Mouse (Mus musculus): ENCODE measurements around the gene Fli1.

The Fli1 gene

DNA sequence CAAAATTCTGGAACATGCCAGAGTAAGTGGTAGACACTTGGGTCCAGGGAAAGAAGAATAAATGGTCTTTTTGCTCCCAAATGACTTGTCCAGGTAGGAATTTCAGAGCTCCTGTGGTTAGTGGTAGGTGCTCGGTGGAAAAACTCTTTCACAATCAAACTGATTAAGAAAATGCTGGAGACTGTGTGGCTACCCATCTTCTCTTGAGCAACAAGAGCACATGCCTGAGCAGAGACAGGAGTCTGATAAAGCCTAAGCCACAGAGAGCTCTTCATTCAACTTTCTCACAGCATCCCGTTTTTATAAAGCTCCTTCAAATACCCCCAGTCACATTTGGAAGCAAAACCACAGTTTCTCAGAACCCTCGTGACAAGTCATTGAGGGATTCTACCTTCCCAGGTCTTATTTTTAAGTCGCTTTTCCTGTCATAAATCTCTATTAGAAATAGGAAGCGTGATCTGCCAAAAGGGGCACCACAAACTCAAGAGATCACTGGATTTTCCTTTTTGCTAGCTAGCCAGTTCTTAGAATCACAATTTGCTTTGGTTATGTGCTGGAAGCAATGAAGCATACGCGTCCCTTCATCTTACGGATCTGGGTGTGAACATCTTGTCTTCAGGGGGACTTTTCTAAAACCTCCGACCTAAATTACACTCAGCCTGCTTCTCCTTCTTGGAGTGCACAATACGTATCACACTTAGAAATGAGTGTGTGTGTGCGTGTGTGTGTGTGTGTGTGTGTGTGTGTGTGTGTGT lies 40.2 kb downstream of the Fli1 start:
- DNase-seq (ENCODE audit: low read depth), result peak; percentile 58

DNA sequence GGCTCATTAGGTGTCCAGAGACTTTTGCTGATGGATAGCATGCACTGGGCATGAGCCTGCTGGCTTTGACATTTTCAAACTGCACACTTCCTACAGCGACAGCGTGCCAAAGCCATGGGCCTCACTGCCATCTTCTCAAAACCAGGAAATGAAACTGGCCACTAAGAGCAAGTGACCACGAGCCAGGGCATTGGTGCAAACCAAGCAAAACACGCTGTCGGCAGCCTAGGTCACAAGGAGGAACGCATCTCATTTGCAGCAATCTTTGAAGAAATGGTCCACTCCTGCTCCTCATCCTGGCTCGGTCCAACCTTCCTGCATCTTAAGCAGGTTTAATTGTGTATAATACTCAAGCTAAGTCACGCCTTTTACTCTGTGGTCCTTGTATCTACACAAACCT lies 41.8 kb downstream of the Fli1 start:
- no peak for DNase-seq (ENCODE audit: low read depth)

DNA sequence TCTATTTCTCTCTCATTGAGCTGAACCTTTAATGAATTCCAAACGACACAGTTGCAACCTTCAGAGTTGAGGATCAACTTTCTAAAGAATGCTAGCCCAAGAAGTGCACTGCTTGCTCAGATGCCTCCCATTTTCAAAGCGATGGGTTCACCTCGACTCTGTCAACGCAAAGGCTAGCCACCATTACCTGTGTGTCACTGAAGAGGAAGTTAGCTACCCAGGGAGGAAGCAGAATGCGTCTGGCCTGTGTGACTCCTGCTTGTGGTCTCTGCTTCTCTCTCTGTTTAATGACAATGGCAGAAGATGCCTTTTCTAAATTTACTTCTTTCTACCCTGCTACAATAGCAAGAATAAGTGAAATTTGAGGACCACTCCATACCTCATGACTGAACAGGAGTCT lies 42.6 kb downstream of the Fli1 start:
- DNase-seq (ENCODE audit: low read depth), result peak; percentile 62

DNA sequence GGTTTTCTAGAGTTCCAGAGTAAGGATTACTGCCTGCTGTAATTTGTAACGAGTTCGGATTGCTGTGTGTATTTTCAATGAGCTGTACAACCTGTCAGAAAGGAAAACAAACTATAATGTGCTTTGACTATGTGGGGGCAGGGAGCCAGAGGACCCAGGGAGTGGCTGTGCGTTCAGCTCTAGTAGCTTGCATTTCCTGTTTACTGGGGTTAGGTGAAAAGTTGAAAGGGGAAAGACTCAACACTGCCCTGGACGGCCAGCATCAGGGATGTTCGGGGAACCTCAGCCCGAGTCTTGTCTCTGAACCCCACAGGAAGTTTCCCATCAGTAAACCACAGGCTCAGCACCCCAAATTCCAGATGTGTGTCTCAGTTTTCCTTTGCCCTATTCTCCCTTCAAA lies 43.2 kb downstream of the Fli1 start:
- DNase-seq (ENCODE audit: low read depth), result no peak

DNA sequence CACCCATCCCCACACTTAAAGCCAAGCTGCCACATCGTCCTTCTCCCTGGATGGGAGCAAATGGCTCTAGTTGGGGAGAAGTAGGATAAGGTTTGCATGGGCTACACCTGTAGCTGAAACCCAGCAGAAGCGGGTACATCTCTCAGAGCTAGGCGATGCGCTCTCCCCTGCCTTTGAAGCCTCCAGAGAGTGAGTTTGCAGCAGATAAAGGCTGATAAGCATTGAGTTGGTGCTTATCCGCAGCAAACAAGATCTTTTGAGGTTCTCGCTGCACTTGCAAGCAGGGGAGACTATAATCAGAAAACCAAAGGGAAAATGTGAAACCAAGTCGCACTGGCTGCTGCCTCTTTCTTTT lies 47.0 kb downstream of the Fli1 start:
- DNase-seq (ENCODE audit: low read depth), result no peak

DNA sequence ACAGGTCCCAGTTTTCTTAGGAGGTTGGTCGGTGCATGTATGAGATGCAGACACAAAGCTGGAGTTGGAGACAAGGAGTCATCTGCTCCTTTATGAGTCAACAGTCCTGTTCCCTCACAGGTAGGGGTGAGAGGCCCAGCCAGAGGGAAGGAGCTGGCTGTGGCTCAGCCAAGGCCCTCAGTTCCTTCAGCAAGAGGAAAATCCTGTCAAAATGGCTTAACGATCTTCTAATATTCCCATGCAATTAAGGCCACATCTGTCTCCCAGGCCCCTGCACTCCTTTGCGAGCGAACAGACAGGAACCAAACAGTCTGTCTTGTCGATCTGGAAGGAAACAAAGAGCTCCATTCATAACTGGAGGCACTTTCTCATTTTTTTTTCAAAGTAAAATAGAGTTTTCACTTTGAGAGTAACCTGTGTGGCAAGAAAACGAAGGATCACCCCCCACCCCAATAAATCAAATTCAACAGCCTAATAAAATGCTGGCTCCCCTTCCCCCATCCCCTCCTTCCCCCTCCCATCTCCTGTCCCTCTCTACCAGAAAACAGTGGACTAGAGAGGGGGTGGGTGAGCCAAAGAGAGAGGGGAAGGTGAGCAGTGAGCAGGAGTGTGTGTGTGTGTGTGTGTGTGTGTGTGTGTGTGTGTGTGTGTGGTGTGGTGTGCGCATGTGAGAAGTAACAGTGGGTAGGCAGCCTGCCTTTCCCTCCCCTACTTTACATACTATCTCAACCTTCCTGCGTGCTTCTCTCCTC lies 47.6 kb downstream of the Fli1 start:
- DNase-seq (ENCODE audit: low read depth), result no peak

DNA sequence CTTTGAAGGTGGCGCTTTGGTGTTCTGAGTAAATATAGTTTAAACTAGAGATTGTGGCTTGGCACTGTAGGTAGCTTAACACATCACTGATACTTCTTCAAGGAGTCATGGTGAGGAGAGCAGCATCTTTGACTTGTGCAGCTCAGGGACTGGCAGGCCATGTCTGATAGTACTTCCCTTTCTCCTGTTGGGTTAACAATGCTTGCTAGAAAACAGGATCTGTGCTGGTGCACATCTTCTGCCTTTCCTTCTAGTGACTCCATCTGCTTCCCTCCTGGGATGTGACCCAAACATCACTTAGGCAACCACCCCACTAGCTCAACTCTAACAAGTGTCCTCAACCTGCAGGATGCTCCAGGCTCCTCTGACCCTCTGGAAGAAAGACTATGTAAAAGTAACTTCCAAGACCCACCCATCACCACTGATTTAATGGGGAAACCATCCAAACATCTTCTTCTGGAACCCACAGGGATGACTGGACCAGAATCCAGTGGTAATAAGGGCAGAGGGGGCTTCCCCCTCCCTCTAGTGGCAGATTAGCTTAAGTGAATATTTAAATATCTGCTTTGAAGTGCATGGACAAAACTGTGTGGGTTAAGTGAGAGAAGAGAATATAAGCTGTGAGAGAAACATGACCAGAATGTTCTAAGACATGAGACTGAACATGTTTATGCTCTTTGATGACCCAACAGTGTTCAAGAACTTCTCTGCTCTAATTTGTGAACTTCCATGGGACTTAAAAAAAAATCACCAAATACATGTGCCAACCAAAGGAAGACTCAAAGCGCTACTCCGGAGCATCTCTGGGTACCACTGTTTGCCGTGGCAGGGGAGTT lies 48.9 kb downstream of the Fli1 start:
- no peak for DNase-seq (ENCODE audit: low read depth)

DNA sequence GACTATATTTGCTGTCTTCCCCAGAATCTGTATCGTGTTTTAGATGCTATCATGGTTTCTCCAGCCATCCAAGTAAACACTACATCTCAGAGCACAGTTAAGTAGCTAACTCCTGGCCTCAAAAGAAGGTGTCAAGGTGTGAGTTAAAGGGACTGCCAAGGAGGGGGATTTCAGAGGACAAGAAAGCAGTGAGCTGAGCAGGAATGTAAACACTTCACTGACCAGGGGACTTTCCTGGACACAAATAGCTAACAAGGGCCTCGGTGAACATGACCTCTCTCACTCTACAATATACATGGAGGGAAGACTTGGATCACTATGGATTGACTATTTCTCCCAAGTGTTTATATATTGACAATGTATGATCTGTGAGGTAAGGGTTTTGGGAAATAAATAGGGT lies 49.9 kb downstream of the Fli1 start:
- DNase-seq (ENCODE audit: low read depth), result no peak

DNA sequence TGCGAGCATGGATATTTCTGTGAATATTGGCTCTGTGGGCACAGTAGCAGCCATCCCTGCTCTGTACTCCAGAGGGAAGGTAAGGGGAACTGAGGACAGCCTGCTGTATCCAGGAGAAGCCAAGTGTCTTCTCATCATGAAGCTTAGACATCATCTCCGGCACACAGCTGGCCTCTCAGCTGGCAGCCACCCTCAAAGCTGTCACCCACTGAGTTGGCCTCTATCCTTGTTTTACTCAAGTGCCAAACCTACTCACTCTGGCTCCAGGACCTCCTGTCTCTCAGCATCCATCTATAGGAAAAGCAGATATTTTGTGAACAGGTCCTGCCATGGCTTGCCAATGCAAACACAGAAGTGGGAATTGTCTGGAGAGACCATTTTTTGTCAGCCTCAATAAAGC lies 51.2 kb downstream of the Fli1 start:
- DNase-seq (ENCODE audit: low read depth), result no peak

DNA sequence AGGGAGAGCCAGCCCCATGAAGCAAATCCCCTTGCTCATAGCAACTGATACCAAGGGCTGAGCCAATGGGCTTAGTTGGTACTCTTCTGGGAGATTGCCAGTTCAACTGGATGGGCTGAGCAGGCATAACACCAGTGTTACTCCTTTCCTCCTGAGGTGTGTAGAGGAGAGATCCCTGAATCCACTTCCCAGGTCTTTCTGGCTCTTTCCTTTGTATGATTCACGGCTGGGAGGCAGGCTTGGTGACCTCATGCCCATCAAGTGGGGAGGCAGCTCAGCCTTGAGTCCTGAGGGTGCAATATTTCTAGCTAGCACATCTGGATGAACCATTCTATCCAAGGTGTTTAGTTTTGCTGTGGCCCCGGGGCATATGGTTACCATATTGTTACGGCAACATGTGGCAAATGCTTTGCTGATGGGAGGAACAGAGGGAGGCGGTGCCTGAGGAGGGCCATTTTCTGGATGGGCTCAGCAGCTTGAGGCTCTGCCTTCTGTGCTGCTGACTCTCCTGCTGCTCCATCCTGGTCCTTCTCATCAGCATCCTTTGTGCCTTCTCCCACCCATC lies 52.8 kb downstream of the Fli1 start:
- no peak for DNase-seq (ENCODE audit: low read depth)

DNA sequence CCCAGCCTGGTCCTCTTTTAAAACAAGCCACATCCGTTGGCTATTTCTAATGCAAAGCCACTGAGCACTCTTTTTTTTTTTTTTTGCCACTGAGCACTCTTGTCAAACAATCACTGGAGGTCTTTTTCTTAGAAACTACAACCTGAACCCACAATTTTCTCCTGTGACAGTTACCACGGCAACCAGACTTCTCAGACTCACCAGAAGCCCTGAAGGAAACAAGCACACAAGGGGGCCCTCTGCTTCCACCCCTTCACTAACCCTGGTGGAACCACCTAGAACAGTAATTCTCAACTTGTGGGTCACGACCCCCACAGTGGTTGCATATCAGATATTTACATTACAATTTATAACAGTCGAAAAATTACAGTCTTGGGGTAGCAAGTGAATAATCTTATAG lies 53.3 kb downstream of the Fli1 start:
- DNase-seq (ENCODE audit: low read depth), result no peak

DNA sequence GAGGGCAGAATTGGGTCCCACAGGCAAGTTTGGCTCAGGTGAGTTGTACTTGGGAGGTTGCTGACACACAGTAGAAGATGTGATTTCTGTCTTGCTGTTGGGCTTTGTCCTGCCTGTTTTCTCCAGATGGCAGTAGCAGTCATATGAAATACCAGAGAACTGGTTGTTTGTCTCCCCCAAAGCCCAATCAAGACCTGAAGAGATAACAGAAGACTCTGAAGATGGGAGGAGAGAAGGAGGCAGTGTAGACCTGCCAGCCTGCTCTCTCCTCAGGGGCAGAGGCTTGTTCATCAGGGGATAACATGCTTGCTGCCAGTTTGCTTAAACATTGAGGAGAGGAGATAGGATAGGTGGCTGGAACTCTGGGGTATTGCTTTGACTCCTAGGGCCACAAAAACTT lies 54.0 kb downstream of the Fli1 start:
- DNase-seq (ENCODE audit: low read depth), result no peak

DNA sequence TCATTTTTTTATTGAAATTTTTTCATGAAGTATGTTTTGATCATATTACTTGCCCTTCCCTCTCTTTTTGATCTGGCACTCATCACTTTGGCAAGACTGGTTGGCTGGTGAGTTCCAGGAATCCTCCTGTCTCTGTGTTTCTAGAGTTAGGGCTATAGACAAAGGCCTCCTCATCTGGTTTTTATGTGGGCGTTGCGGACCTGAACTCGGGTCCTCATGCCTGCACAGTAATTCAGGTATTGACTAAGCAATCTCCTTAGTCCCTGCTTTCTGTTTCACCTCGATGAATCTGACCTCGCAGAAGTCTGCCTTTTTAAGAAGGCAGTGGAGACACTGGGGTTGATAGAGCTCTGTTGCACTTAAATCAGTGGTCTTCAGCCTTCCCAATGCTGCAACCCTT lies 54.8 kb downstream of the Fli1 start:
- DNase-seq (ENCODE audit: low read depth), result no peak

DNA sequence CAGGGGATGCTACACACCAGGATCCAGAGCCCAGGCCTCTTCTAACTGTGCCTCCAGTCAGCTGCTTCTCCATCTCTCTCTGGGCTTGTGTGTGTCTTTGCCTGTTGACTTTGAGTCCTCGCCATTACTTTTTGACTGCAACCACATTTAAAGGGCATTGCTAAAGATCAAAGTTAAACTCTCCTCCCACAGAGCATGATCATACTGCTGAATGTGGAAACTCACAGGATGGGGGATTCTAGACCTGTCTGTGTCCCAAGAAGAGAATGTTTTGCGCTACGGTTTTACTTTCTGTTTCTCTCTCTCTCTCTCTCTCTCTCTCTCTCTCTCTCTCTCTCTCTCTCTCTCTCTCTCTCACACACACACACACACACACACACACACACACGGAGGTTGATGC lies 55.3 kb downstream of the Fli1 start:
- DNase-seq (ENCODE audit: low read depth), result no peak

DNA sequence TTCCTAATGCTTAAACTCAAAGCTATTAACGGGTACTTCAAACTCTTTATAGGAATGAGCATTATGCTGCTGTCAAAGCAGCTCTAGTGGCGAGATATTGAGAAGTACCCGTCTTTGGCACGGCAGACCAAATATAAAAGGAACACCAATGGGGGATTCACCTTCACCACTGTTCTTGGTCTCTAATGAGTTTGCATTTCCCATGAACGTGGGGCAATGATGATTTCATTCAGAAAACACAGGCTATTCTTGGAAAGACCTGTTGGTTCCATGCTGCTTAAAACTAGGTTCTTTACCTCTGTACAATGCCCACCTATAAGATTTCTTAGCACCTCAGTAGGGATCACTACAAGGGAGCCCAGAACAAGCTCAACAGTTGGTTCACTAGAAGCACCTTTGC lies 62.2 kb downstream of the Fli1 start:
- no peak for DNase-seq (ENCODE audit: low read depth)

DNA sequence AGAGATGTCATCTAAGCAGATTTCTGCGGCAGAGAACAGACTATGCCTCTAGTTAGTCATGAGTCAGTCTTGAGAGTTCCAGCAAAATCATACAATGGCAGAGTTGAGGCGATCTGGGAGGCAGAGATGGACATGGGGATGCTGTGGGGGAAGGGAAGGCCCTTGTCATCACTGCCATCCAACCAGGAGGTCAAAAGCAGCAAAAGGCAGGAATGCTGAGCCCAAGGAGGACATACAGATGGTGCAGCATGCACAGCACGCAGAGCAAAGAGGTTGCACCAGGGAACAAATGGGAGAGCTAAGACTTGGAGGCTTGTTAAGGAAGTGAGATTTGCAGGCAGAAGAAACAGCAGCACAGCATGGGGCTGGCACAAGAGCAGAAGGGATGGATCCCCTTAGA lies 63.9 kb downstream of the Fli1 start:
- no peak for DNase-seq (ENCODE audit: low read depth)

DNA sequence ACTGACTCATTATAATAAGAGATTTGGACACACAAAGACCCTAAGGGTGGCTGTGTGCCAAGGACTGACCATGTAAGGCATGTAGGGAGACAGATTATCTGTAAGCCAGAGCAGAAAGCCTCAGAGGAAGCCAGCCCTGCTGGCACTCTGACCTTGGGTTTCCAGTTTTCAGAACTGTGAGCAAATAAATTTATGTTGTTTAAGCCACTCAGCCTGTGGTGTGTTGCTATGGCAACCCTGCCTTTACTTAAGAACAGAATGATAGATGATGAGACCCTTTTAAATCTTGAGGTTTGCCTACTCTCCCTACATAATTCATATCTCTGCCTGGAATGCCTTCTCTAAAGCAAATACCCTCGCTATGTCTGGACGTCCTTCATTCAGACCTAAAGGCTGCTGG lies 64.6 kb downstream of the Fli1 start:
- peak; percentile 74 for DNase-seq (ENCODE audit: low read depth)

DNA sequence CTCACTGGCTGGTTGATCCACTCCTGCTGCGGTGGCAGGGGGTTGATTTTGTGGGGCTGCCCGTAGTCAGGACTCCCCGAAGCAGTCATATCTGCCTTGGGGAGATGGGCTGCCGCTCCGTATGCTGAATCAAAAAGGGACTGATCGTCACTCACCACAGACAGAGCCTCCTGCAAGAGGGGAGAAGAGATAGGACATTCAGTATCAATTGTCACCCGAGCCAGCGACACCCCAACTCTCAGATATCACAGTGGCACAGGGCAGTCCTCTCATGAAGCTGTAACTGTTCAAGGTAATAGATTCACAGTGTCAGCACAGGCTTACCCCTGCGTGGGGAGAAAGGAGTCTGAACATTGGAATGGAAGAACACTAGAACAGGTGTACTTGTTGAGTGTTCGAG lies 66.1 kb downstream of the Fli1 start:
- DNase-seq (ENCODE audit: low read depth), result no peak

DNA sequence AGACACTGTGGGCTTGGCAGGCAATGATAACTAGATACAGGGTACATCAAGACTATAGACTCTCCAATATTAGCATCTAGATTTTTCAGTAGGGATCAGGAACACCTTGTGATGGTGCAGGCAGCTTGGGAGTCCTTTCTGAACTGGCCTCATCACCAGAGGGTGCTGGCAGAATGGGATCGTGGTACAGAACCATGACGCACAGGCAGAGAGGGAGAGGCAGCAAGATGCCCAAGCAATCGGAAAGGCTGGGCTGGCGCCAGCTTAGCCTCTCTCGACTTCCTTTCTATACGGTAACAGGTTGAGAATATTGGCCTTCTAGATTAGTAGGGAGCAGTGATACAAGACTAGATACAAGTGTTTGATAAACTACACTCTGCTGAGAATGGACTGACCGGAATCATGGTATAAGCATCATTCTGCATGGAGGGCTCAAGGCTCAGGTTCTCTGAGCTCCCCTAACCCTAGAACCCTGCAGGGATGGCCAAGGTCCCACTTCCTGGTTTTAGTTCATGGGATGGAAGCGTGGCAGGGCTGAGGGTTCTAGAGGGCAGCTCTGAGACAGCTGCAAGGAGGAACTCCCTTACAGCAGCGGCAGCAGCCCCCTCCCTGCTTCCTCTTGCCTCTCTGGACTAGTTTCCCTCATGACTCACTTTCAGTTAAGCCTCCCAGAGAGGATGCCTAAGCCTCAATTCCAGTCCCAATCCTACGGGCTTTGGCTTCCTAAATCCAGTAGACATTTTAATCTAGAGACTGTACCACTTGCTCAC lies 67.9 kb downstream of the Fli1 start:
- DNase-seq (ENCODE audit: low read depth), result peak; percentile 62

DNA sequence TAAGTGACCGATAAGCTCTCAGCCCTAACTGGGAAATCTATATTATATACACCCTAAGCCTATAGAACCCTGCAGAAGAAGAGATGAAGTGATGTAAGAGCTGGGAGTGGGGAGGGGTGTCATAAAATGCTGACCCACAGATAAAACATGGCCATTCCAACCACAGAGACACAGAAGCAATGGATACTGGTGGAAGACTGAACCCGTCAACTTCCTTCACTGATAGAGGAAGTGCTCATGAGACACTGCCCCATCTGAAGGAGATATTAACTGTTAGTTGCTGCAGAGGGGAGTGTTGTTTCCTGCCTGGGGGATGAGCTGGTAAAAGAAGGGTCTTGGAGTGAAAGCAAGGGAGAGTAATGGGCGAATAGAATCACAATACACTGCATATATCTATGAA lies 70.3 kb downstream of the Fli1 start:
- DNase-seq (ENCODE audit: low read depth), result no peak

DNA sequence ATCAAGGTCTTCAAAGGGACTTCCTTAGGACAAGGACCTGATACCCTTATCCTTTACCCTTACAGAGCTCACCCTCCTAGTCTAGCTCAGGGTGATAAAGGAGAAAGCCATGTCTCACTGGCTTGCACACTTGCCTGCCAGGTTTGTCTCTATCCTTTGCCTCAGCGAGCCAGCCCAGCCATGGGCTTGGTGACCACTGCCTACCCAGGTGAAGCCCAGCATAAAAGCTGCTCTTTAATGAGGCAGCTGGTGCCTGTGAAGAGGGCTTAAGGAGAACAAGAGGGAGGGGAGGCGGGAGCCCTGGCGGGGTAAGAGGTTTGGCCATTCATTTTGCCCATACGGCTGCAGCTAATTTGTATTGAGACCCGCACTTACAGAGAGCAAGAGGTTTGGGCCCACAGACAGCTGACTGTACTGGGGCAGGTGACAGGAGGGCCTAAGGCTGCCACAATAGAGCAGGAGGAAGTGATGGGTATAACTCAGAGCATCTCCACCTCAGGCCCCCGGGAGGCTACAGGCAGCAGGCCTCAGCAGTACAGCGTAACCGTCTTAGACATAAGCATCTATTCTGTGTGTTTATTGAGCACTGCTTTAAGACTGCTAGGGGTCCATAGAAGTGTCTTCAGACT lies 73.4 kb downstream of the Fli1 start:
- no peak for DNase-seq (ENCODE audit: low read depth)

DNA sequence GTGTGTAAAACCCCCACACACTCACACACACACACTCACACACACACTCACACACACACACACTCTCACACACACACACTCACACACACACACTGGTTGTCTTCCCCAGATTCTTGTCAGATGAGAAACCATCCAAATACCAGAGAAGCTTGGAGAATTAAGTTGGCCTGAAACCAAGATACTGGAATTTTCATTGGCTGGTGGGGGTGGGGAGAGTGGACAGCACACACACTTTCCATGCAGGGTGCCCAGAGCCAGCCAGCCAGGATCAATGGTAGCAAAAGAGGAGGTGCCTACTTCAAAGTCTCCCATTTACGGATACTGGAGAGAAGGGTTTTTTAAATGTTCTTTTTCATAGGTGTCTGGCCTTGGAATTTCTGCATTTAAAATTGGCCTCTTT lies 74.3 kb downstream of the Fli1 start:
- no peak for DNase-seq (ENCODE audit: low read depth)
